Mouse (Mus musculus) embryo, embryonic 9.5 days (tissue): ENCODE data around the gene Fut8.
A peak's percentile ranks its signal among the peaks of the same experiment; 100 is the strongest.

Experiments used
- DNase-seq: peaks from one replicate; pipeline ENCODE4 v3.0.0-alpha.2; 2017; ENCODE audit errors: extremely low spot score

The Fut8 gene

GRCm38 (mm10) chr12:77305502-77305901 lies 67.6 kb downstream of the Fut8 start:
- DNase-seq: no peak

- DNase-seq: no peak
Observed at GRCm38 (mm10) chr12:77306759-77307314, 68.9 kb downstream of the Fut8 start.

- no peak for DNase-seq
Observed at GRCm38 (mm10) chr12:77309507-77309906, 71.6 kb downstream of the Fut8 start.

- no peak for DNase-seq
Observed at GRCm38 (mm10) chr12:77313502-77313901, 75.6 kb downstream of the Fut8 start.

GRCm38 (mm10) chr12:77324142-77324541 lies 86.2 kb downstream of the Fut8 start:
- no peak for DNase-seq

- no peak for DNase-seq
Observed at GRCm38 (mm10) chr12:77346521-77346920, 108.6 kb downstream of the Fut8 start.

- no peak for DNase-seq
Observed at GRCm38 (mm10) chr12:77349543-77349942, 111.6 kb downstream of the Fut8 start.

- no peak for DNase-seq
Observed at GRCm38 (mm10) chr12:77415720-77416119, 177.8 kb downstream of the Fut8 start.

- DNase-seq: no peak
Observed at GRCm38 (mm10) chr12:77421667-77422393, 183.9 kb downstream of the Fut8 start.

- no peak for DNase-seq
Observed at GRCm38 (mm10) chr12:77426093-77426492, 188.2 kb downstream of the Fut8 start.

- no peak for DNase-seq
Observed at GRCm38 (mm10) chr12:77428165-77428564, 190.2 kb downstream of the Fut8 start.

GRCm38 (mm10) chr12:77429381-77429780 lies 191.5 kb downstream of the Fut8 start:
- no peak for DNase-seq

- DNase-seq: no peak
Observed at GRCm38 (mm10) chr12:77436733-77437132, 198.8 kb downstream of the Fut8 start.

- DNase-seq: no peak
Observed at GRCm38 (mm10) chr12:77450816-77451215, 212.9 kb downstream of the Fut8 start.

- DNase-seq: no peak
Observed at GRCm38 (mm10) chr12:77466178-77466577, 228.3 kb downstream of the Fut8 start.

GRCm38 (mm10) chr12:77479931-77480330 lies 242.0 kb downstream of the Fut8 start:
- DNase-seq: no peak

- DNase-seq: no peak
Observed at GRCm38 (mm10) chr12:77481153-77481552, 243.2 kb downstream of the Fut8 start.

- no peak for DNase-seq
Observed at GRCm38 (mm10) chr12:77481799-77482198, 243.9 kb downstream of the Fut8 start.

- peak; percentile 27 for DNase-seq
Observed at GRCm38 (mm10) chr12:77483180-77483855, 245.4 kb downstream of the Fut8 start.

- no peak for DNase-seq
Observed at GRCm38 (mm10) chr12:77484761-77485160, 246.8 kb downstream of the Fut8 start.

- no peak for DNase-seq
Observed at GRCm38 (mm10) chr12:77491478-77491877, 253.6 kb downstream of the Fut8 start.

GRCm38 (mm10) chr12:77495781-77496180 lies 257.9 kb downstream of the Fut8 start:
- DNase-seq: no peak

GRCm38 (mm10) chr12:77498153-77498552 lies 260.2 kb downstream of the Fut8 start:
- DNase-seq: no peak
